Mouse (Mus musculus): ENCODE data around the gene Arl9.
"Not testable (repeated sequence)": the region's sequence is repeated elsewhere in the genome, so short reads cannot be mapped to it uniquely, and the experiment has no call there.

Gene Arl9

GRCm38 (mm10) chr5:77004051-77004821 is at the start of gene Arl9:
TSS of gene Arl9 (plus strand) at chr5:77004055.
- no peak for ATAC-seq (ENCODE audit: low TSS enrichment)

GRCm38 (mm10) chr5:76954271-76954900 is 49.5 kb upstream of the Arl9 start:
- no peak for ATAC-seq (ENCODE audit: low TSS enrichment)

- no peak for ATAC-seq (ENCODE audit: low TSS enrichment)
These were observed 48.4 kb upstream of the Arl9 start for GRCm38 (mm10) chr5:76955474-76955873.

GRCm38 (mm10) chr5:76957954-76958353 is 45.9 kb upstream of the Arl9 start:
- ATAC-seq (ENCODE audit: low TSS enrichment): peak; percentile 71

GRCm38 (mm10) chr5:76959587-76959986 is 44.3 kb upstream of the Arl9 start:
- no peak for ATAC-seq (ENCODE audit: low TSS enrichment)

- no peak for ATAC-seq (ENCODE audit: low TSS enrichment)
These were observed 41.3 kb upstream of the Arl9 start for GRCm38 (mm10) chr5:76962545-76962944.

- no peak for ATAC-seq (ENCODE audit: low TSS enrichment)
These were observed 39.2 kb upstream of the Arl9 start for GRCm38 (mm10) chr5:76964651-76965050.

GRCm38 (mm10) chr5:76969250-76969649 is 34.6 kb upstream of the Arl9 start:
- ATAC-seq (ENCODE audit: low TSS enrichment): no peak

GRCm38 (mm10) chr5:76971115-76971514 is 32.7 kb upstream of the Arl9 start:
- not testable (repeated sequence) for ATAC-seq (ENCODE audit: low TSS enrichment)

- no peak for ATAC-seq (ENCODE audit: low TSS enrichment)
These were observed 30.4 kb upstream of the Arl9 start for GRCm38 (mm10) chr5:76973488-76973887.

- ATAC-seq (ENCODE audit: low TSS enrichment): peak; percentile 42
These were observed 29.7 kb upstream of the Arl9 start for GRCm38 (mm10) chr5:76974207-76974553.

- ATAC-seq (ENCODE audit: low TSS enrichment): peak; percentile 88
These were observed 29.1 kb upstream of the Arl9 start, which contains the start of gene Srp72 for GRCm38 (mm10) chr5:76974554-76975285. TSS of gene Srp72 (plus strand) at chr5:76974683.

GRCm38 (mm10) chr5:76975736-76976135 is 28.1 kb upstream of the Arl9 start:
- no peak for ATAC-seq (ENCODE audit: low TSS enrichment)

- ATAC-seq (ENCODE audit: low TSS enrichment): no peak
These were observed 19.8 kb upstream of the Arl9 start for GRCm38 (mm10) chr5:76984015-76984414.

GRCm38 (mm10) chr5:76990789-76991188 is 13.1 kb upstream of the Arl9 start:
- ATAC-seq (ENCODE audit: low TSS enrichment): no peak

GRCm38 (mm10) chr5:76993174-76993814 is 10.6 kb upstream of the Arl9 start:
- no peak for ATAC-seq (ENCODE audit: low TSS enrichment)

GRCm38 (mm10) chr5:76998416-76998815 is 5.4 kb upstream of the Arl9 start:
- ATAC-seq (ENCODE audit: low TSS enrichment): peak; percentile 98

- ATAC-seq (ENCODE audit: low TSS enrichment): no peak
These were observed 2.7 kb upstream of the Arl9 start for GRCm38 (mm10) chr5:77001192-77001591.

- no peak for ATAC-seq (ENCODE audit: low TSS enrichment)
These were observed 6.5 kb downstream of the Arl9 start for GRCm38 (mm10) chr5:77010352-77010751.

GRCm38 (mm10) chr5:77011082-77011481 is 7.2 kb downstream of the Arl9 start:
- ATAC-seq (ENCODE audit: low TSS enrichment): no peak

- no peak for ATAC-seq (ENCODE audit: low TSS enrichment)
These were observed 9.3 kb downstream of the Arl9 start for GRCm38 (mm10) chr5:77013171-77013570.

Measured in frontal cortex, adult (tissue).